Mouse (Mus musculus) lung, adult 2 months (tissue): Measurements from ENCODE around the gene Copg1.

Experiments used
- CTCF ChIP-seq: fragments of 200-500 bp; IDR thresholded peaks from 2 replicates; pipeline ENCODE4 v1.5.1; 2011; ENCODE audit warnings: mild to moderate bottlenecking, low read length, control low read depth; ENCODE audit not compliant: insufficient read depth
- POLR2A ChIP-seq: fragments of 200-500 bp; IDR thresholded peaks from 2 replicates; pipeline ENCODE4 v1.6.1; 2011; ENCODE audit warnings: low read depth, mild to moderate bottlenecking, control low read depth, low read length, borderline replicate concordance; ENCODE audit errors: extremely low read depth

- TF ChIP-seq CTCF = no peak
- no peak for TF ChIP-seq POLR2A
These were observed 20.4 kb upstream of the Copg1 start for GRCm38 (mm10) chr6:87867256-87867655.
